Mouse (Mus musculus) MEL (cell line): ENCODE measurements around the gene 1700021F05Rik. TPM values are rescaled to one million over a fixed set of nuclear protein-coding genes. Genes with fewer than 3 reads are reported as not detected.
A peak's percentile ranks its signal among the peaks of the same experiment; 100 is the strongest.

Source experiments
- DNase-seq: peaks from one replicate; pipeline ENCODE4 v3.0.0; 2011; ENCODE audit warnings: low read depth, low spot score
- H3K27ac ChIP-seq: 2 replicates; pipeline ENCODE4 v1.5.1; 2012; ENCODE audit warnings: low read depth, mild to moderate bottlenecking, control low read depth, low read length, moderate library complexity; ENCODE audit not compliant: control insufficient read depth
- H3K27me3 ChIP-seq, 2 experiments: fragments of 150-350 bp in 1 of 2; sonication (generic) in 1 of 2; 2 replicates each; pipeline ENCODE4 v1.6.1; 2012; ENCODE audit warnings: low read length in 2 of 2, mild to moderate bottlenecking in 2 of 2, improper control_type of control experiment in 1 of 2, moderate library complexity in 1 of 2; ENCODE audit not compliant: insufficient read depth in 2 of 2, control insufficient read depth in 1 of 2
- H3K36me3 ChIP-seq, 2 experiments: 2 replicates each; pipeline ENCODE4 v1.6.1; 2012 to 2014; ENCODE audit warnings: low read length in 2 of 2, improper control_type of control experiment in 1 of 2, inconsistent platforms in 1 of 2, mild to moderate bottlenecking in 1 of 2; ENCODE audit not compliant: insufficient read depth in 2 of 2, control insufficient read depth in 1 of 2
- H3K4me1 ChIP-seq, 2 experiments: fragments of 150-350 bp in 1 of 2; sonication (generic) in 1 of 2; 2 replicates each; pipeline ENCODE4 v1.6.1; 2012; ENCODE audit warnings: low read length in 2 of 2, improper control_type of control experiment in 1 of 2, mild to moderate bottlenecking in 1 of 2; ENCODE audit not compliant: insufficient read depth in 2 of 2, control insufficient read depth in 1 of 2
- H3K4me3 ChIP-seq, 2 experiments: fragments of 150-350 bp in 1 of 2; sonication (generic) in 1 of 2; 2 replicates each; pipeline ENCODE4 v1.5.1; 2012; ENCODE audit warnings: low read depth in 2 of 2, low read length in 2 of 2, mild to moderate bottlenecking in 2 of 2, moderate library complexity in 2 of 2, control low read depth in 1 of 2, improper control_type of control experiment in 1 of 2; ENCODE audit not compliant: control insufficient read depth in 1 of 2, insufficient read depth in 1 of 2
- H3K79me2 ChIP-seq: 2 replicates; pipeline ENCODE4 v1.6.1; 2012; ENCODE audit warnings: mild to moderate bottlenecking, low read length, moderate library complexity; ENCODE audit not compliant: control insufficient read depth, poor library complexity, insufficient read depth
- H3K9ac ChIP-seq: 2 replicates; pipeline ENCODE4 v1.6.1; 2012; ENCODE audit warnings: low read depth, mild to moderate bottlenecking, control low read depth, low read length, moderate library complexity; ENCODE audit not compliant: control insufficient read depth, poor library complexity, severe bottlenecking
- H3K9me3 ChIP-seq: fragments of 150-350 bp; sonication (generic); replicated peaks from 2 replicates; pipeline ENCODE4 v1.6.1; 2012; ENCODE audit warnings: mild to moderate bottlenecking, low read length, improper control_type of control experiment, moderate library complexity; ENCODE audit not compliant: insufficient read depth
- BHLHE40 ChIP-seq: IDR thresholded peaks from 2 replicates; pipeline ENCODE4 v1.6.1; 2012; ENCODE audit warnings: low read depth, mild to moderate bottlenecking, inconsistent platforms, low read length, improper control_type of control experiment, borderline replicate concordance
- CTCF ChIP-seq, 3 experiments: IDR thresholded peaks in 2 of 3; conservative IDR thresholded peaks in 1 of 3; 2 replicates each; pipeline ENCODE4 v1.5.1; 2011 to 2012; ENCODE audit warnings: low read length in 3 of 3, low read depth in 2 of 3, mild to moderate bottlenecking in 2 of 3, improper control_type of control experiment in 1 of 3, inconsistent platforms in 1 of 3, mixed read lengths in 1 of 3, moderate library complexity in 1 of 3; ENCODE audit not compliant: control insufficient read depth in 1 of 3, insufficient read depth in 1 of 3, poor library complexity in 1 of 3, severe bottlenecking in 1 of 3
- E2F4 ChIP-seq: IDR thresholded peaks from 2 replicates; pipeline ENCODE4 v1.6.1; 2011; ENCODE audit warnings: low read depth, low read length, improper control_type of control experiment, borderline replicate concordance
- ETS1 ChIP-seq: IDR thresholded peaks from 2 replicates; pipeline ENCODE4 v1.6.1; 2012; ENCODE audit warnings: low read depth, mild to moderate bottlenecking, inconsistent platforms, low read length, improper control_type of control experiment, moderate library complexity
- JUND ChIP-seq: IDR thresholded peaks from 2 replicates; pipeline ENCODE4 v1.6.1; 2011; ENCODE audit warnings: low read depth, mild to moderate bottlenecking, improper control_type of control experiment, low read length
- KAT2A ChIP-seq: conservative IDR thresholded peaks from 2 replicates; pipeline ENCODE4 v1.6.1; 2012; ENCODE audit warnings: low read depth, low read length, improper control_type of control experiment, inconsistent platforms
- MAX ChIP-seq: IDR thresholded peaks from 2 replicates; pipeline ENCODE4 v1.6.1; 2011; ENCODE audit warnings: low read length, improper control_type of control experiment
- MAZ ChIP-seq: IDR thresholded peaks from 2 replicates; pipeline ENCODE4 v1.6.1; 2012; ENCODE audit warnings: low read depth, mild to moderate bottlenecking, inconsistent platforms, low read length, improper control_type of control experiment
- MEF2A ChIP-seq: IDR thresholded peaks from 2 replicates; pipeline ENCODE4 v1.6.1; 2014; ENCODE audit warnings: low read depth, mild to moderate bottlenecking, inconsistent platforms, low read length, improper control_type of control experiment; ENCODE audit not compliant: poor library complexity, insufficient replicate concordance, severe bottlenecking; ENCODE audit errors: extremely low read depth
- MXI1 ChIP-seq: IDR thresholded peaks from 2 replicates; pipeline ENCODE4 v1.6.1; 2011; ENCODE audit warnings: mild to moderate bottlenecking, low read depth, low read length, improper control_type of control experiment
- MYB ChIP-seq: IDR thresholded peaks from 2 replicates; pipeline ENCODE4 v1.6.1; 2011; ENCODE audit warnings: mild to moderate bottlenecking, low read depth, low read length, improper control_type of control experiment
- MYC ChIP-seq: IDR thresholded peaks from 2 replicates; pipeline ENCODE4 v1.6.1; 2011; ENCODE audit warnings: low read depth, mild to moderate bottlenecking, low read length, improper control_type of control experiment, moderate library complexity
- NELFE ChIP-seq: IDR thresholded peaks from 2 replicates; pipeline ENCODE4 v1.6.1; 2011; ENCODE audit warnings: low read depth, low read length, improper control_type of control experiment
- NRF1 ChIP-seq: IDR thresholded peaks from 2 replicates; pipeline ENCODE4 v1.6.1; 2014; ENCODE audit warnings: low read depth, mild to moderate bottlenecking, inconsistent platforms, low read length, improper control_type of control experiment, moderate library complexity; ENCODE audit not compliant: poor library complexity, insufficient read depth, severe bottlenecking
- POLR2A ChIP-seq, 2 experiments: IDR thresholded peaks; 2 replicates each; pipeline ENCODE4 v1.6.1; 2011 to 2012; ENCODE audit warnings: low read length in 2 of 2, mild to moderate bottlenecking in 2 of 2, control low read depth in 1 of 2, improper control_type of control experiment in 1 of 2, low read depth in 1 of 2, moderate library complexity in 1 of 2; ENCODE audit not compliant: control insufficient read depth in 1 of 2, insufficient read depth in 1 of 2, poor library complexity in 1 of 2
- POLR2AphosphoS2 ChIP-seq: IDR thresholded peaks from 2 replicates; pipeline ENCODE4 v1.6.1; 2011; ENCODE audit warnings: low read length, improper control_type of control experiment
- POLR2AphosphoS5 ChIP-seq: IDR thresholded peaks from 2 replicates; pipeline ENCODE4 v1.6.1; 2012; ENCODE audit warnings: low read depth, borderline replicate concordance, mild to moderate bottlenecking, inconsistent platforms, low read length, moderate library complexity, mixed read lengths
- SIN3A ChIP-seq: IDR thresholded peaks from 2 replicates; pipeline ENCODE4 v1.6.1; 2012; ENCODE audit warnings: low read length, improper control_type of control experiment, inconsistent platforms
- SMC3 ChIP-seq: IDR thresholded peaks from 2 replicates; pipeline ENCODE4 v1.6.1; 2011; ENCODE audit warnings: low read depth, low read length, improper control_type of control experiment
- TAL1 ChIP-seq: IDR thresholded peaks from 2 replicates; pipeline ENCODE4 v1.6.1; 2012; ENCODE audit warnings: mild to moderate bottlenecking, inconsistent platforms, low read length, moderate library complexity, mixed read lengths
- TBP ChIP-seq: IDR thresholded peaks from 2 replicates; pipeline ENCODE4 v1.8.0; 2011; ENCODE audit warnings: low read depth, low read length, improper control_type of control experiment
- TCF12 ChIP-seq: IDR thresholded peaks from 2 replicates; pipeline ENCODE4 v1.6.1; 2014; ENCODE audit warnings: low read depth, mild to moderate bottlenecking, inconsistent platforms, low read length, improper control_type of control experiment, moderate library complexity
- UBTF ChIP-seq: IDR thresholded peaks from 2 replicates; pipeline ENCODE4 v1.6.1; 2012; ENCODE audit warnings: low read depth, mild to moderate bottlenecking, inconsistent platforms, low read length, improper control_type of control experiment, moderate library complexity, borderline replicate concordance; ENCODE audit not compliant: insufficient read depth
- USF1 ChIP-seq: IDR thresholded peaks from 2 replicates; pipeline ENCODE4 v1.6.1; 2014; ENCODE audit warnings: low read depth, mild to moderate bottlenecking, inconsistent platforms, low read length, improper control_type of control experiment, moderate library complexity
- ZC3H11A ChIP-seq: IDR thresholded peaks from 2 replicates; pipeline ENCODE4 v1.6.1; 2012; ENCODE audit warnings: low read depth, mild to moderate bottlenecking, inconsistent platforms, low read length, improper control_type of control experiment
- polyA plus RNA-seq, 2 experiments: library from polyadenylated mRNA; stranded (reverse) in 1 of 2; unstranded in 1 of 2; fragments of >175 nt in 1 of 2; fragments of >200 nt in 1 of 2; gene quantifications; 2 replicates each; pipeline versions ENCODE4 v1.2.1 to v1.2.4; 2012; ENCODE audit warnings: low replicate concordance in 2 of 2, low read depth in 1 of 2; ENCODE audit not compliant: insufficient read length in 2 of 2, insufficient read depth in 1 of 2, missing spikeins in 1 of 2
- total RNA-seq: library from RNA; depleted of rRNA; stranded (reverse); fragments of 300-350 nt; gene quantifications from 2 replicates; pipeline ENCODE4 v1.2.3, GENCODE M21; 2012

1700021F05Rik gene
- total and polyA plus RNA-seq, 3 experiments = 66.5 to 93.8 TPM; not detected in 1

DNA sequence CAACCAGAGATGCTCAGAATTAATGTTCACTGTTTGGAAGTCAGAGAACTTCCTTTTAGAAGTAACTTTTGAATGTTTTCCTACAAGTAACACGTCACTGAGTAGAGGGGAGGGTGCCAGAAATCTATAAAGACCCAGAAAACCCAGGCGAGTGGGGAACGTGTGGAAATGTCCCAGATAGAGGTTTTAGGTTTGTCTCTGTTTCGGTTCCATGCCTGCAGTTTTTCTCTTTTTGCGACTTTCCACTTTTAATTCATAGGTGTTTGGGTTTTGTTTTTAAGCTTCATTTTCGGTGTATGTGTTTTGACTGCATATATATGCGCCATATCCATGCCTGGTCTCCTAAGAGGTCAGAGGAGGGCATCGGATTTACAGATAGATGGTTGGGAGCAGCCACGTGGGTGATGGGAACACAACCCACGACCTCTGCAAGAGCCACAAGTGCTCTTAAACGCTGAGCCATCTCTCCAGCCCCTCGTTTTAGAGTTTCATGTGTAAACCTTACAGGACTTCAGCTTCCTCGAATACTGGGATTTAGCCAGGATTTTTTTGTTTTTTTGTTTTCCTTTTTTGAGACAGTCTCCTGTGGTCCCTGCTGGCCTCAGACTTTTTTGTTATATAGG is 60.5 kb downstream of the 1700021F05Rik start:
- Histone ChIP-seq H3K9ac (peak overlapping the region; percentile 86), H3K27me3 (no peaks in the 10 kb centered on the region), H3K4me3 (peak overlapping the region; percentile 62 to 97), H3K9me3 (no peaks in the 10 kb centered on the region), H3K79me2 (peaks cover 55% of the 10 kb centered on the region), H3K36me3 (peaks cover 0 to 17% of the 10 kb centered on the region in 2 experiments; a peak in 2 of 4 replicates), H3K4me1 (peaks cover 5 to 18% of the 10 kb centered on the region in 2 experiments; a peak in 3 of 4 replicates), H3K27ac (peak overlapping the region; percentile 70)
- TF ChIP-seq MYC (0 out of 2 replicates have a peak, but pooled peaks have one; percentile 59), SIN3A (peak; percentile 29; the same call in 1 of the 2 replicates), MAX (peak; percentile 23; the same call in 1 of the 2 replicates), MXI1 (peak; percentile 64), NRF1 (no peak), UBTF (no peak), TBP (no peak)
- DNase-seq = peak; percentile 48

DNA sequence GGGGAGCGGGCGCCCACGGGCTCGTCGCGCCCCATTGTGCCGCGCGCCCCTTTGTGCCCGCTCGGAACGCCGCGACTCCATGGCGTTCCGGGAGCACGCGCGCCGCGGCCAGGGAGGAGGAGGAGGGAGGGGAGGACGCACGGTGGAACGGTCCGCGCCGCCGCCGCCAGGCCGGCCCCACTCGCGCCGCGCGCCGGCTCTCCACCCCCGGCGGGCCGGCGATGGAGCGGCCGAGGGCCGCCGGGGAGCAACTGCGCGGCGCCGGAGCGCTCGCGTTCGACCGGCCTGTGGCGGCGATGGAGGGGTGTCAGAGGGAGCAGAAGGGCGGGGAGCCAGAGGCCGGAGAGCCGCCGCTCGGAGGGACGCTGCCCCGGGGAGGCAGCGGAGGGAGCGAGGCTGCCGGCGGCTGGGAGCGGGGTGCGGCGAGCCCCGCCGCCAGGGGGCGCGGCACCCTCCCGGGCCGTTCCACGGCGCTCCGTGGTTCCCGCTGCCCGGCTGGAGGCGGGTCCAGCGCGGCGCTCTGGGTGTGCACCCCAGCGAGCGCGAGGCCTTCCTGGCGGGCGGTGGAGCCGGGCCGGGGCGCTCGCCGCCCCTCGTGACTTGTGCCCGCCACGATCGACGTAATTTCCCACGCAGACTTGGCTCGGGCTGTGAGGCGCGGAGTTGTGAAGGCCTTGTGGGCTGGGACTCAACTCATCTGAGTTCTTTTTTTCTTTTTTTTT is 61.2 kb downstream of the 1700021F05Rik start:
- H3K9me3 ChIP-seq = no peaks in the 10 kb centered on the region
- peaks cover 5 to 24% of the 10 kb centered on the region in 2 experiments for H3K4me1 ChIP-seq
- TF ChIP-seq MAZ (no peak), JUND (no peak), TCF12 (0 out of 2 replicates have a peak, but pooled peaks have one; percentile 17), UBTF (peak; percentile 98), MYB (no peak), TAL1 (no peak), POLR2AphosphoS5 (no peak), SMC3 (no peak), MEF2A (no peak), KAT2A (no peak), MYC (no peak), USF1 (peak; percentile 75), E2F4 (no peak), ETS1 (0 out of 2 replicates have a peak, but pooled peaks have one; percentile 9), TBP (no peak), ZC3H11A (no peak), CTCF (IDR thresholded peaks at IDR 0.05 in 2 of 3, conservative IDR thresholded peaks at IDR 0.05 in 1 of 3; ENCODE audit: control insufficient read depth in 1 of 3, insufficient read depth in 1 of 3, low read depth in 2 of 3, low read length in 3 of 3, poor library complexity in 1 of 3, severe bottlenecking in 1 of 3) (peak in 2 of 3 experiments; percentile 58 to 79; a peak in 5 of 6 replicates), POLR2AphosphoS2 (no peak), NELFE (peak; percentile 65), MXI1 (peak; percentile 34; the same call in 1 of the 2 replicates), NRF1 (no peak), SIN3A (no peak), MAX (no peak), BHLHE40 (no peak), POLR2A (IDR thresholded peaks at IDR 0.05; ENCODE audit: control insufficient read depth in 1 of 2, insufficient read depth in 1 of 2, low read depth in 1 of 2, low read length in 2 of 2, poor library complexity in 1 of 2) (peak in 1 of 2 experiments; percentile 43; a peak in 2 of 4 replicates)

More for the DNA sequence above, 61.2 kb downstream of the 1700021F05Rik start:
- Histone ChIP-seq H3K27ac (peak overlapping the region; percentile 70), H3K36me3 (peaks cover 0 to 20% of the 10 kb centered on the region in 2 experiments; a peak in 2 of 4 replicates), H3K27me3 (no peaks in the 10 kb centered on the region), H3K79me2 (peaks cover 54% of the 10 kb centered on the region), H3K9ac (peak overlapping the region; percentile 86), H3K4me3 (peak overlapping the region; percentile 87 to 97)
- DNase-seq = peak; percentile 86
